Mouse (Mus musculus) cortical plate, adult 2 months (tissue): ENCODE results near the gene Mybpc1. TPM values are rescaled to one million over a fixed set of nuclear protein-coding genes. Genes with fewer than 3 reads are reported as not detected.
A peak's percentile ranks its signal among the peaks of the same experiment; 100 is the strongest.

Experiments
- H3K27ac ChIP-seq: fragments of 200-500 bp; 2 replicates; pipeline ENCODE4 v1.5.1; 2012; ENCODE audit warnings: low read length, control low read depth, inconsistent platforms; ENCODE audit not compliant: insufficient read depth
- H3K4me1 ChIP-seq: fragments of 200-500 bp; 2 replicates; pipeline ENCODE4 v1.6.1; 2011; ENCODE audit warnings: low read length; ENCODE audit not compliant: control insufficient read depth, insufficient read depth
- H3K4me3 ChIP-seq: fragments of 200-500 bp; 2 replicates; pipeline ENCODE4 v1.5.1; 2011; ENCODE audit warnings: mild to moderate bottlenecking, low read length, control low read depth; ENCODE audit not compliant: insufficient read depth
- CTCF ChIP-seq: fragments of 200-500 bp; IDR thresholded peaks from 2 replicates; pipeline ENCODE4 v1.5.1; 2011; ENCODE audit warnings: mild to moderate bottlenecking, control low read depth, low read length; ENCODE audit not compliant: insufficient read depth; ENCODE audit errors: extremely low read depth
- POLR2A ChIP-seq: fragments of 200-500 bp; IDR thresholded peaks from 2 replicates; pipeline ENCODE4 v1.6.1; 2011; ENCODE audit warnings: mild to moderate bottlenecking, low read length, control low read depth; ENCODE audit not compliant: insufficient read depth; ENCODE audit errors: extremely low read depth
- polyA plus RNA-seq: library from polyadenylated mRNA; depleted of rRNA; stranded (reverse); fragments of >200 nt; gene quantifications from 2 replicates; pipeline ENCODE4 v1.2.3, GENCODE M21; 2012

Mybpc1 gene
- polyA plus RNA-seq, 1 experiment: 2.6 TPM

- no peaks in the 10 kb centered on the region for H3K4me1 ChIP-seq
- H3K4me3 ChIP-seq: no peak overlapping the region
- no peak overlapping the region for H3K27ac ChIP-seq
- no peak for TF ChIP-seq POLR2A
- TF ChIP-seq CTCF: no peak
Observed at GRCm38 (mm10) chr10:88606686-88607085, 1.7 kb upstream of the Mybpc1 start.

- no peaks in the 10 kb centered on the region for H3K4me1 ChIP-seq
- TF ChIP-seq CTCF (no peak), POLR2A (no peak)
- H3K4me3 ChIP-seq: no peak overlapping the region
- no peak overlapping the region for H3K27ac ChIP-seq
Observed at GRCm38 (mm10) chr10:88606065-88606464, 1.1 kb upstream of the Mybpc1 start.

- no peak for TF ChIP-seq CTCF
- H3K4me1 ChIP-seq: no peaks in the 10 kb centered on the region
Observed at GRCm38 (mm10) chr10:88603773-88604172, 1.2 kb downstream of the Mybpc1 start.

DNA sequence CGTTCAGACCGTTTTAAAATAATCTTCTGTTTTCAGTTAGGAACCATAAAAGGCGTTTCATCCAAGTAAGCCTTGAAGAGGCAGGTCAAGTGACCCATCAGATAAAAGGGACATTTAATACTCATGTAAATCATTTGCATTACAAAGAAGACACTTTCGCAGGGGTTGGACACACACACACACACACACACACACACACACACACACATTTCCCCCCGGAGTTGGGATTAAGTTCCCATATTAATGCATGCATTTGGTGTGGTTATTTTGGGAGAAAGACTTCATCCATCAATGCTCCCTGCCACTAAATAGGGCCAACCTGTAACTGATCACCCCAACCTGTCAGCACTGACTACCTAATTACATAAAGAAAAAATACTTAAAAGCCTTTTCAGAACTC lies 1.7 kb downstream of the Mybpc1 start:
- Histone ChIP-seq H3K27ac (no peak overlapping the region), H3K4me3 (no peak overlapping the region), H3K4me1 (no peaks in the 10 kb centered on the region)
- no peak for TF ChIP-seq POLR2A
- no peak for TF ChIP-seq CTCF

More at GRCm38 (mm10) chr10:88603773-88604172, 1.2 kb downstream of the Mybpc1 start:
- no peak overlapping the region for H3K4me3 ChIP-seq
- no peak overlapping the region for H3K27ac ChIP-seq

DNA sequence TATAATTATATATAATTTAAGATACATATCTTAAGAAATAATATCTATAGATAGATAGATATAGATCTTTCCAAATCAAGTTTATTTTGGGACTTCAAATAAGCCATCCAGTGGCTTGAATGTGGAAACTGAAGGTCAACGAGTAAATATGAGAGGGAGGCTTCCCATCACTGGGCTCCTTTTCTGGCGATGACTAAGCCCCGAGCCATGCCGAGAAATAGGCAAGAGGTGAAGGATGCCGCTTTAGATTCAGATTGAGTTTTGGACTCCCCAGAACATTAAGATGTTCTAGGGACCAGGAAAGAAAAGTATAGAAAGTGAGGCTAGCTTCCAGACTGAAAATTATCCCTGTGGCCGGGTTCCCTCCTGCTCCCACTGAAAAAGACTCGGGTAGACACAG lies 4.4 kb downstream of the Mybpc1 start:
- Histone ChIP-seq H3K27ac (no peak overlapping the region), H3K4me1 (no peaks in the 10 kb centered on the region), H3K4me3 (no peak overlapping the region)
- no peak for TF ChIP-seq POLR2A
- TF ChIP-seq CTCF: no peak

- Histone ChIP-seq H3K4me1 (no peaks in the 10 kb centered on the region), H3K4me3 (no peak overlapping the region), H3K27ac (no peak overlapping the region)
- no peak for TF ChIP-seq POLR2A
- no peak for TF ChIP-seq CTCF
Observed at GRCm38 (mm10) chr10:88592316-88592715, 12.6 kb downstream of the Mybpc1 start.

DNA sequence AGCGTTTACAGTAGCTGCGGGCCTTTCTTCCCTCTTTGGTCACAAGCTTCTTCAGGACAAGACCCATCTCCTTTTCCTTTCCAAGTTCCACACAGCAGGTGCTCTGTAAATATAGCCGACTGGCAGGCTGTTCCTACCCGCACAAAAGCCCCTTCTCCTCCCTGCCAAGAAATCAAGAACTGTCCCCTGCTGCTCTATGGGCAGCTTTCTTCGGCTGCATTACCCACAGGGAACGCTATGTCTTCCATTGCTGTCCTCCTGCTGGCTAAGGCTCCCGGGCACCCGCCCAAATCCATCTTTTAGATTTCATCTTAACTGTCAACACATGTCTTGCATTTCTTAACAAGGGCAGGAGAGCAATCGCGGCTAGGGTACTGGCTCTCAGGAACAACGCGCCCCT lies 13.9 kb downstream of the Mybpc1 start:
- no peak overlapping the region for H3K27ac ChIP-seq
- TF ChIP-seq CTCF (no peak), POLR2A (no peak)
- no peaks in the 10 kb centered on the region for H3K4me1 ChIP-seq
- H3K4me3 ChIP-seq: no peak overlapping the region

- no peak for TF ChIP-seq POLR2A
- TF ChIP-seq CTCF: peak; percentile 13; the same call in 1 of the 2 replicates
- H3K4me1 ChIP-seq: no peaks in the 10 kb centered on the region
- no peak overlapping the region for H3K27ac ChIP-seq
- no peak overlapping the region for H3K4me3 ChIP-seq
Observed at GRCm38 (mm10) chr10:88584469-88584868, 20.5 kb downstream of the Mybpc1 start.

- no peak overlapping the region for H3K4me3 ChIP-seq
- no peak overlapping the region for H3K27ac ChIP-seq
- no peaks in the 10 kb centered on the region for H3K4me1 ChIP-seq
- TF ChIP-seq CTCF: no peak
- no peak for TF ChIP-seq POLR2A
Observed at GRCm38 (mm10) chr10:88580786-88581185, 24.2 kb downstream of the Mybpc1 start.

- no peak for TF ChIP-seq POLR2A
- TF ChIP-seq CTCF: no peak
- Histone ChIP-seq H3K4me1 (no peaks in the 10 kb centered on the region), H3K27ac (no peak overlapping the region), H3K4me3 (no peak overlapping the region)
Observed at GRCm38 (mm10) chr10:88578651-88579050, 26.3 kb downstream of the Mybpc1 start.

DNA sequence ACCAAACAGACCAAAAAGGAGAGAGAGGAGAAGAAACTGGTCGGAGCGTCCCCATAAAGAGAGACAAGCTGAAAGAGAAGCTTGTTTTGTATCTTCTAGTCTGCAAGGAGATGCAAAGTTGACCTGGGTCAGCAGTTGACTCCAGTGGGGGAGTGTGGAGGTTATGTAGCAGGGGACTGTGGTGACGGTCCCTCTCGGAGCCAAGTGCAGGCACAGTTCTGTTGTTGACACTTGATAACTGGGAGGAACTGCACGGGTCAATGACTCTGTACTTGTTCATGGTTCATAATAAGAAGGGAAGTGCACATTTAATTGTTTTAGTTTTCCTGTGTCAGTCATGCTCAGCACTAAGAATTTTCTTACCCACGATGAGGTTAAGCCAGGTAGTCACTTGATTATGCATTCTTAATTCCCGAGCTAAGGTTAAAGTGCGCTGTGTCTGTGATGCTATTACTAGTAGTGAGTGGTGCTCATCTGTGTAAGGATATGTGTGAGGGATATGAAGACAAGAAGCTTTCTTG lies 30.8 kb downstream of the Mybpc1 start:
- no peak overlapping the region for H3K4me3 ChIP-seq
- H3K4me1 ChIP-seq: no peaks in the 10 kb centered on the region
- no peak for TF ChIP-seq POLR2A
- no peak for TF ChIP-seq CTCF
- no peak overlapping the region for H3K27ac ChIP-seq
